Mouse (Mus musculus): ENCODE results near the gene Mgat5.

- TF ChIP-seq CTCF (IDR thresholded peaks at IDR 0.05; ENCODE audit: borderline replicate concordance, insufficient read depth, low read depth, low read length) = no peak
- no peak for TF ChIP-seq POLR2A (IDR thresholded peaks at IDR 0.05; ENCODE audit: borderline replicate concordance, insufficient read depth, low read length)
Measured at GRCm38 (mm10) chr1:127397396-127397795, 192.6 kb downstream of the Mgat5 start.
